Mouse (Mus musculus): Measurements from ENCODE around the gene Rps25.

Gene Rps25

GRCm38 (mm10) chr9:44457035-44457742 lies 50.2 kb downstream of the Rps25 start:
- no peak for DNase-seq (ENCODE audit: low read depth)

Data from c-Kit-positive CD71-negative TER-119-negative erythroid progenitor cells, embryonic 14.5 days (primary cell).